ENCODE assay signal across 34 mouse cellular contexts in genomic region chr5:30235641-30236126, GRCm38 (mm10). TPM values are rescaled to one million over a fixed set of nuclear protein-coding genes. Genes with fewer than 3 reads are reported as not detected.
A peak's percentile ranks its signal among the peaks of the same experiment; 100 is the strongest.
DNase-seq lines count a peak whose midpoint lies in the region; ATAC-seq and TF ChIP-seq lines count a peak whose summit lies in the region.
"Had no signal": no experiment of that assay in that cellular context is flagged by ENCODE, and none has a peak within 500 bp of the region (broad histone marks: within the 10 kb centered on the region; RNA-seq: fewer than 3 reads in every experiment).

No protein-coding gene starts in this region.

- no peak overlapping the region for H3K4me3 ChIP-seq in intestine, postnatal 0 days (ENCODE audit: low read depth, low read length)
- H3K4me3 ChIP-seq in intestine, embryonic 16.5 days (ENCODE audit: low read length): no peak overlapping the region
- H3K4me3 ChIP-seq in liver, embryonic 12.5 days: no peak overlapping the region
- H3K4me3 ChIP-seq in liver, embryonic 15.5 days (replicated peaks): no peak overlapping the region
- H3K4me3 ChIP-seq in small intestine, adult 2 months (ENCODE audit: low read depth, low read length): no peak overlapping the region
- H3K4me3 ChIP-seq: embryonic facial prominence, embryonic 12.5 days; embryonic facial prominence, embryonic 15.5 days; gastrocnemius, adult 2 months; heart, adult 2 months; heart, embryonic 10.5 days; heart, embryonic 13.5 days had no signal

- H3K27ac ChIP-seq in intestine, postnatal 0 days (ENCODE audit: low read depth, low read length): no peak overlapping the region
- H3K27ac ChIP-seq in intestine, embryonic 16.5 days (ENCODE audit: low read length): no peak overlapping the region
- 0 out of 2 replicates have a peak overlapping the region, but pooled peaks have one; percentile 93 for H3K27ac ChIP-seq in liver, embryonic 12.5 days
- no peak overlapping the region for H3K27ac ChIP-seq in liver, embryonic 15.5 days (replicated peaks)
- H3K27ac ChIP-seq in small intestine, adult 2 months (ENCODE audit: insufficient read depth, low read depth, low read length): peak overlapping the region; percentile 2; the same call in 1 of the 2 replicates
- H3K27ac ChIP-seq: embryonic facial prominence, embryonic 12.5 days; embryonic facial prominence, embryonic 15.5 days; gastrocnemius, adult 2 months; heart, adult 2 months; heart, embryonic 10.5 days; heart, embryonic 13.5 days; hindbrain, embryonic 14.5 days; hindbrain, postnatal 0 days had no signal

- peaks cover 9% of the 10 kb centered on the region for H3K4me1 ChIP-seq in intestine, postnatal 0 days (replicated peaks; ENCODE audit: control insufficient read depth, insufficient read depth, low read length)
- peaks cover 21% of the 10 kb centered on the region for H3K4me1 ChIP-seq in intestine, embryonic 16.5 days (ENCODE audit: control insufficient read depth, insufficient read depth, low read length)
- H3K4me1 ChIP-seq in liver, embryonic 12.5 days: peaks cover 72% of the 10 kb centered on the region
- H3K4me1 ChIP-seq in liver, embryonic 15.5 days (replicated peaks): peaks cover 57% of the 10 kb centered on the region
- peaks cover 15% of the 10 kb centered on the region; the same call in 1 of the 2 replicates for H3K4me1 ChIP-seq in small intestine, adult 2 months (ENCODE audit: control insufficient read depth, insufficient read depth, insufficient read length, low read length)

- 51% methylated on average over 2 of the region's 2 CpGs for WGBS in intestine, postnatal 0 days
- 72% methylated on average over 2 of the region's 2 CpGs for WGBS in intestine, embryonic 16.5 days
- 81% methylated on average over 2 of the region's 2 CpGs for WGBS in liver, embryonic 12.5 days (ENCODE audit: insufficient replicate concordance)
- WGBS in liver, embryonic 15.5 days (ENCODE audit: insufficient replicate concordance): 65% methylated on average over 2 of the region's 2 CpGs
- 43% methylated on average over 2 of the region's 2 CpGs for WGBS in small intestine, adult 2 months

- no peak for ATAC-seq in intestine, postnatal 0 days
- no peak for ATAC-seq in intestine, embryonic 16.5 days
- ATAC-seq in liver, embryonic 12.5 days: no peak
- ATAC-seq in liver, embryonic 15.5 days (ENCODE audit: insufficient read depth): no peak
- ATAC-seq: forebrain, embryonic 14.5 days; hindbrain, postnatal 0 days; inflammation-experienced regulatory T-cells, adult 6 months; Patski had no signal

- no peak overlapping the region for H3K9ac ChIP-seq in intestine, postnatal 0 days (ENCODE audit: low read depth, low read length)
- no peak overlapping the region for H3K9ac ChIP-seq in intestine, embryonic 16.5 days (ENCODE audit: low read depth, low read length)
- H3K9ac ChIP-seq in liver, embryonic 12.5 days: no peak overlapping the region
- no peak overlapping the region for H3K9ac ChIP-seq in liver, embryonic 15.5 days
- H3K9ac ChIP-seq: embryonic facial prominence, embryonic 12.5 days; embryonic facial prominence, embryonic 15.5 days; heart, embryonic 13.5 days; hindbrain, embryonic 14.5 days had no signal

- DNase-seq in urinary bladder, adult 18-20 months (ENCODE audit: low spot score in 2 of 2): no peak
- no peak for DNase-seq in adipocyte (ENCODE audit: low spot score)
- DNase-seq: adrenal gland, adult 2 months; adrenal gland, postnatal 14 days; B cell, adult 2 months; cerebellum, adult 11-12 months; cerebellum, adult 8-10 months; cerebellum, postnatal 10 days; cerebellum, postnatal 36 days; gastrocnemius, adult 2 months; gastrocnemius, postnatal 14 days; heart, adult 2 months; heart, postnatal 14 days; heart, postnatal 4 days had no signal

- no peaks in the 10 kb centered on the region for H3K9me3 ChIP-seq in intestine, postnatal 0 days (ENCODE audit: control insufficient read depth)
- 0 out of 2 replicates have a peak, but pooled peaks cover under 1% of the 10 kb centered on the region for H3K9me3 ChIP-seq in intestine, embryonic 16.5 days (ENCODE audit: control insufficient read depth, low read length)
- H3K9me3 ChIP-seq in liver, embryonic 12.5 days (replicated peaks): no peaks in the 10 kb centered on the region
- no peaks in the 10 kb centered on the region for H3K9me3 ChIP-seq in liver, embryonic 15.5 days (replicated peaks)
- H3K9me3 ChIP-seq: embryonic facial prominence, embryonic 12.5 days; embryonic facial prominence, embryonic 15.5 days; G1E; heart, embryonic 10.5 days; heart, embryonic 13.5 days had no signal

- no peak for TF ChIP-seq CTCF in intestine, postnatal 0 days (IDR thresholded peaks at IDR 0.05; ENCODE audit: low read depth)
- TF ChIP-seq CTCF in small intestine, adult 2 months (IDR thresholded peaks at IDR 0.05; ENCODE audit: extremely low read depth, insufficient read length, insufficient replicate concordance, low read depth, low read length): no peak

- TF ChIP-seq POLR2A in small intestine, adult 2 months (IDR thresholded peaks at IDR 0.05; ENCODE audit: low read depth, low read length): no peak

- no peaks in the 10 kb centered on the region for H3K27me3 ChIP-seq in intestine, postnatal 0 days (replicated peaks; ENCODE audit: control insufficient read depth, insufficient read depth, low read length)
- no peaks in the 10 kb centered on the region for H3K27me3 ChIP-seq in intestine, embryonic 16.5 days (replicated peaks; ENCODE audit: control insufficient read depth, insufficient read depth, low read length)
- no peaks in the 10 kb centered on the region for H3K27me3 ChIP-seq in liver, embryonic 12.5 days (replicated peaks)
- no peaks in the 10 kb centered on the region for H3K27me3 ChIP-seq in liver, embryonic 15.5 days
- no peaks in the 10 kb centered on the region for H3K27me3 ChIP-seq in small intestine, adult 2 months (ENCODE audit: control insufficient read depth, insufficient read depth, low read length)
- H3K27me3 ChIP-seq: CH12.LX; embryonic facial prominence, embryonic 12.5 days; embryonic facial prominence, embryonic 15.5 days; heart, embryonic 13.5 days; Patski had no signal

- no peaks in the 10 kb centered on the region for H3K36me3 ChIP-seq in intestine, postnatal 0 days (ENCODE audit: control insufficient read depth, insufficient read depth)
- no peaks in the 10 kb centered on the region for H3K36me3 ChIP-seq in intestine, embryonic 16.5 days (ENCODE audit: control insufficient read depth, insufficient read depth, low read length)
- H3K36me3 ChIP-seq in liver, embryonic 12.5 days: peaks cover 10% of the 10 kb centered on the region; the same call in 1 of the 2 replicates
- H3K36me3 ChIP-seq in liver, embryonic 15.5 days (replicated peaks): no peaks in the 10 kb centered on the region
- H3K36me3 ChIP-seq in small intestine, adult 2 months (ENCODE audit: control insufficient read depth, insufficient read depth, low read length): peaks cover 1% of the 10 kb centered on the region; the same call in 1 of the 2 replicates
- H3K36me3 ChIP-seq: embryonic facial prominence, embryonic 12.5 days had no signal

- peak overlapping the region; percentile 83 for H3K4me2 ChIP-seq in intestine, postnatal 0 days (replicated peaks; ENCODE audit: low read depth)
- H3K4me2 ChIP-seq in intestine, embryonic 16.5 days (ENCODE audit: low read depth, low read length): no peak overlapping the region
- H3K4me2 ChIP-seq in liver, embryonic 12.5 days: peak overlapping the region; percentile 92
- peak overlapping the region; percentile 25 for H3K4me2 ChIP-seq in liver, embryonic 15.5 days
- H3K4me2 ChIP-seq: embryonic facial prominence, embryonic 12.5 days; embryonic facial prominence, embryonic 15.5 days; heart, embryonic 13.5 days; hindbrain, embryonic 14.5 days had no signal

RNA-seq across cellular contexts. Expression of gene Selenoi, which starts 3.3 kb away (rescaled TPM):
- polyA plus RNA-seq in intestine, postnatal 0 days (2015; fragmentation: Nextera tagmentation; extraction: Ambion mirVana): 66.2 and 78.5 TPM in 2 replicates
- 52.2 and 57.8 TPM in 2 replicates for polyA plus RNA-seq in intestine, embryonic 16.5 days (2015; fragmentation: Nextera tagmentation; extraction: Ambion mirVana)
- 20.2 and 22.0 TPM in 2 replicates for polyA plus RNA-seq in liver, embryonic 12.5 days (2016; fragmentation: Nextera tagmentation; extraction: Ambion mirVana)
- polyA plus RNA-seq in liver, embryonic 15.5 days (2015; fragmentation: Nextera tagmentation; extraction: Ambion mirVana): 13.3 and 14.1 TPM in 2 replicates
- 36.4 and 107 TPM in 2 replicates for polyA plus RNA-seq in small intestine, adult 2 months (2012; rRNA removed)

RNA-seq across cellular contexts. Expression of gene Adgrf3, which starts 30.2 kb away (rescaled TPM):
- polyA plus RNA-seq in intestine, postnatal 0 days (2015; fragmentation: Nextera tagmentation; extraction: Ambion mirVana): 0.07 TPM in 1 of 2 replicates, not detected in the other
- 0.15 and 0.29 TPM in 2 replicates for polyA plus RNA-seq in intestine, embryonic 16.5 days (2015; fragmentation: Nextera tagmentation; extraction: Ambion mirVana)
- not detected in 2 replicates for polyA plus RNA-seq in liver, embryonic 12.5 days (2016; fragmentation: Nextera tagmentation; extraction: Ambion mirVana)
- polyA plus RNA-seq in liver, embryonic 15.5 days (2015; fragmentation: Nextera tagmentation; extraction: Ambion mirVana): not detected in 2 replicates
- 0.04 and 0.05 TPM in 2 replicates for polyA plus RNA-seq in small intestine, adult 2 months (2012; rRNA removed)
- polyA plus RNA-seq: adrenal gland, adult 2 months; brain, embryonic 14.5 days; cortical plate, adult 2 months; forebrain, embryonic 11.5 days; forebrain, embryonic 14.5 days; hindbrain, embryonic 11.5 days; hindbrain, embryonic 14.5 days; hindbrain, postnatal 0 days had no signal

RNA-seq across cellular contexts. Expression of gene Drc1, which starts 45.5 kb away (rescaled TPM):
- polyA plus RNA-seq in intestine, postnatal 0 days (2015; fragmentation: Nextera tagmentation; extraction: Ambion mirVana): 0.72 and 1.1 TPM in 2 replicates
- 1.2 and 1.8 TPM in 2 replicates for polyA plus RNA-seq in intestine, embryonic 16.5 days (2015; fragmentation: Nextera tagmentation; extraction: Ambion mirVana)
- 1.6 and 1.7 TPM in 2 replicates for polyA plus RNA-seq in liver, embryonic 12.5 days (2016; fragmentation: Nextera tagmentation; extraction: Ambion mirVana)
- polyA plus RNA-seq in liver, embryonic 15.5 days (2015; fragmentation: Nextera tagmentation; extraction: Ambion mirVana): 1.5 TPM in 2 replicates
- polyA plus RNA-seq in small intestine, adult 2 months (2012; rRNA removed): 0.11 and 0.28 TPM in 2 replicates
- polyA plus RNA-seq: adrenal gland, adult 2 months; G1E had no signal

Comparison
In these comparisons a context has a peak if more than half of its experiments do, and no peak if none do; other contexts are left out.
1. H3K27ac ChIP-seq: peak in liver, embryonic 12.5 days (single experiment) and small intestine, adult 2 months (single experiment); none in intestine, postnatal 0 days (single experiment), intestine, embryonic 16.5 days (single experiment) and liver, embryonic 15.5 days (single experiment).